Mouse (Mus musculus): ENCODE data around the gene Pax7.

The Pax7 gene

GRCm38 (mm10) chr4:139833036-139833634 lies at the start of gene Pax7:
Gene Pax7, minus strand, starts transcription at chr4:139833528.
- no peak for DNase-seq (ENCODE audit: low spot score)

DNA sequence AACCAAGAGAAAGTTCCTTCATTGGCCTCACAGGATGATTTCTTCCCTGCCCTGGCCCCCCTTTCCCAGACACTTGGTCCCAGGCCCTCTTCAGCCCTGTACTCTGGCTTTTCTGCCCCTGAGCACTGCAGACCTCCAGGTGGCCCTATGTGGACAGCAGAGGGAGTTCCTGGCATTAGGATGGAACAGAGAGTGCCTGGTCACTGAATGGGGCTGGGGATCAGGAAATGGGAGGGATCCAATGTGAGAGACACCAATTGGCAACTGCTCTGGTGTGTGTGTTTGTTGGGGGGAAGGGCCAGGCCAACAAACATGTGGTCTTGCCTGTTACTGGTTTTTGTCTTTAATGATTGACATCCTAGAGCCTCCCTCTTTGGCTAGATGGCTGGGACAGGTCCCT lies 48.5 kb upstream of the Pax7 start:
- DNase-seq (ENCODE audit: low spot score) = no peak

- no peak for DNase-seq (ENCODE audit: low spot score)
Measured at GRCm38 (mm10) chr4:139879324-139879723, 46.0 kb upstream of the Pax7 start.

- no peak for DNase-seq (ENCODE audit: low spot score)
Measured at GRCm38 (mm10) chr4:139878443-139878842, 45.1 kb upstream of the Pax7 start.

- DNase-seq (ENCODE audit: low spot score) = peak; percentile 66
Measured at GRCm38 (mm10) chr4:139877269-139877668, 43.9 kb upstream of the Pax7 start.

- peak; percentile 29 for DNase-seq (ENCODE audit: low spot score)
Measured at GRCm38 (mm10) chr4:139872595-139872994, 39.3 kb upstream of the Pax7 start.

DNA sequence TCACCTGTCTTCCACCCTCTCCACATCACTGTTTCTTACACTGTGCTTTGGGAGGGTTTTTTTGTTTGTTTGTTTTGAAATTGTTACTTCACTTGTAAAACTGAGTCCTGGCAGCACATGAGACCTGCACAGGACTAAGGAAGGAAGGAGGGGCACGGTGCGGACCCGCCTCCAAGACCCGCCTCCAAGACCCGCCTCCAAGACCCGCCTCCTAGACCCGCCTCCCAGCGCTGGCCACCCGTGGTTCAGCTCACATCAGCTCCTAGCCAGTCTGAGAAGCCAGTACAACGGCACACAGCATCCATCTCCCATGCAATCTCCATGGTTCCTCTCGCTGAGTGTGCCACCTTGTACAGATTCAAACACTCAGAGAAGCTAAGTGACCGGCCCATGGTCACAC lies 38.4 kb upstream of the Pax7 start:
- DNase-seq (ENCODE audit: low spot score) = no peak

DNA sequence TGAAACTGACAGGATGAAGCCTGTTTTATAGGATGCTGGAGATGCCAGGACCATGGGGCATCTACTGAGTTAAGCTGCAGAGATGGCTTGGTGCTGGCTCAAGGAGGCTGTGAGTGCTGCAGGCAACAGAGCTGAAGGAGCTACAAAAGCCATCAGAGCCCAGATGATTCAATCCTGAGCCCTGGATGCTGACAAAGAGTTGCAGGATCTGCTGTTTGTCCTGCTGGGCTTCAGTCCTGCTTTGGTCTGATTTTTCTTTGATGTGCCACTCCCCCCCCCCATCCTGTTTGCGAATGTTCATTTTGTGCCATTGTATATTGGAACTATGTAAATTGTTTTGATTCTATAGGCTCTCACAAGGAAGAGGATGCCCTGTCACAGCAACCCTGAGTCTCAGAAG lies 29.9 kb upstream of the Pax7 start:
- no peak for DNase-seq (ENCODE audit: low spot score)

GRCm38 (mm10) chr4:139858635-139859176 lies 25.4 kb upstream of the Pax7 start:
- peak; percentile 87 for DNase-seq (ENCODE audit: low spot score)

GRCm38 (mm10) chr4:139852219-139853035 lies 19.1 kb upstream of the Pax7 start:
- no peak for DNase-seq (ENCODE audit: low spot score)

GRCm38 (mm10) chr4:139851387-139851786 lies 18.1 kb upstream of the Pax7 start:
- no peak for DNase-seq (ENCODE audit: low spot score)

DNA sequence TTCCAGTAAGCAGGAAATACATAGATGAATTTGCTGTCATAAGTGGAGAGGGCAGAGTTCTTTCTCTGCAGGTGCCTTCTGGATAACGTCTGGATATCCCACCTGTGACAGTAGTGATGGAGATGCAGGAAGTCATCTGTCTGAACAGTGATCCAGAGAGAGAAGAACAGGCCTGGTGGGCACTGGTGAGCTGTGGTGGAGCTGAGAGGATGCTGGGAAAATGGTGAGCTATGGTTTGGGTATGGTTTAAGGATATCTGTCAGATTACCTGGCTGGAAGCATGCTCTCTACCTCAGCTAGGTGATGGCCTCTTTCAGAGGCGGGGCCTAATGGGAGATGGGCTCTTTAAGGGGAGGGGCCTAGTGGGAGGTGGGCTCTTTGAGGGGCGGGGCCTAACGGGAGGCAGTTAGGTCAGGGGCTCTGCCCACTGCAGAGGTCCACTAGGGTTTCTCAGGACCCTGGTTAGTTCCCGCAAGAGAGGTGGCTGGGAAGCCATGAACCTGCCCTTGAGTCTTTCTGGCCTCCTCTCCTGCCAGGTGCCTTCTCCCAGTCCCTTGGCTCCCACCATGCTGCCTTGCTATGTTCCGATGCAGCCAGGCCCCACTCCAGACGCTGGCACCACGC lies 17.3 kb upstream of the Pax7 start:
- no peak for DNase-seq (ENCODE audit: low spot score)

DNA sequence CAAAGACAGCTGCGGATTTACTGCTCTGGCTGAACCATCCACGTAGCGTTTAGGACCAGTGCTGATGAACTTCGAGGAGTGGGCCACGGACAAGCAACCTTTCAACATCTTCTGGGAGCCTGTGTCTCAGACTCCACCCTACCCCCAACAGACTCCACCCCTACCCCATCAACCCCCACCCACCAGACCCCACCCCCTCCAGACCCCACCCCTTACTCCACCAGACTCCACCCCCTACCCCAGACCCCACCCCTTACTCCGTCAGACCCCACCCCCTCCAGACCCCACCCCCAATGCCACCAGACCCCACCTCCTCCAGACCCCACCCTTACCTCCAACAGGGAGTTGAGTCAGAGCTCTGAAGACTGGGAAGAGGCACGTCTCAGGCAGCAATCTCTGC lies 10.1 kb upstream of the Pax7 start:
- no peak for DNase-seq (ENCODE audit: low spot score)

- DNase-seq (ENCODE audit: low spot score) = no peak
Measured at GRCm38 (mm10) chr4:139842919-139843318, 9.6 kb upstream of the Pax7 start.

- no peak for DNase-seq (ENCODE audit: low spot score)
Measured at GRCm38 (mm10) chr4:139840939-139841500, 7.7 kb upstream of the Pax7 start.

- no peak for DNase-seq (ENCODE audit: low spot score)
Measured at GRCm38 (mm10) chr4:139840442-139840841, 7.1 kb upstream of the Pax7 start.

DNA sequence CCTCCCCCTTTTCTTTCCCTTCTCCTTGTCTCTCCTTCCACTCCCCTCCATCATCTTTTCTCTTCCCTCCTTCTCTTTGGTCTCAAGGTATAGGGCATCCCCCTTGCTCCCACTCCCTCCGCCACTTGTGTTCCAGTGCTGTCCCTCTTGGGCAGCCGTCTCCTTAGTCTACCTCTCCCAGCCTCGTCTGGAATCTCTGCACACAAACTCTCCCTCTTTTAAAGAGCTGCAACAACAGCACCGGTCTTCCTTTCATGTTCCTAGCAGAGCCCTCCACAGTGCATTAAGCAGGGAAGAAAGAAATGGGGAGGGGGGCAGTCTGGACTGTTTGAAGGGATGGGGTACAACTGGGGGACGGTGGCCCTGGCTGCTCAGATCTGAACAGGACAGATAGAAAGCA lies 3.4 kb upstream of the Pax7 start:
- DNase-seq (ENCODE audit: low spot score) = no peak

DNA sequence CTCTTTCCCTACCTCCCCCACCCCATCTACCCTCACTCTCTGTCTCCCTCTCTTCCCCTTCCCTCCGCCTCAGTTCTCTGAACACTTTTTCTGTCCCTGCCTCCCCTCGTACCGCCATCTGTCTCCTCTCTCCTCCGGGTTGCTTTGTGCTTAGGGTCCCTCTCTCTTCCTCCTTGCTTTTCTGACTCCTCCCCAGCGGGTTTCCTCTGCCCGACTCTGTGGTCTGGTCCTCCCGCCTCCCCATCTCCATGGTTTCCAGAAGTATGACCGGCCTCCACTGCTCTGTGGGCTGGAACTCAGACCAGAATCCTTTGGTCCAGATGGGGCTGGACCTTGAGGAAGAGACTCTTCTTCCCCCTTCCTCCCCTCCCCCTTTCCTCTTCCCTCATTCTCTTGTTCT lies 2.9 kb upstream of the Pax7 start:
- no peak for DNase-seq (ENCODE audit: low spot score)

GRCm38 (mm10) chr4:139833817-139834401 lies 581 bp upstream of the Pax7 start:
- DNase-seq (ENCODE audit: low spot score) = no peak

DNA sequence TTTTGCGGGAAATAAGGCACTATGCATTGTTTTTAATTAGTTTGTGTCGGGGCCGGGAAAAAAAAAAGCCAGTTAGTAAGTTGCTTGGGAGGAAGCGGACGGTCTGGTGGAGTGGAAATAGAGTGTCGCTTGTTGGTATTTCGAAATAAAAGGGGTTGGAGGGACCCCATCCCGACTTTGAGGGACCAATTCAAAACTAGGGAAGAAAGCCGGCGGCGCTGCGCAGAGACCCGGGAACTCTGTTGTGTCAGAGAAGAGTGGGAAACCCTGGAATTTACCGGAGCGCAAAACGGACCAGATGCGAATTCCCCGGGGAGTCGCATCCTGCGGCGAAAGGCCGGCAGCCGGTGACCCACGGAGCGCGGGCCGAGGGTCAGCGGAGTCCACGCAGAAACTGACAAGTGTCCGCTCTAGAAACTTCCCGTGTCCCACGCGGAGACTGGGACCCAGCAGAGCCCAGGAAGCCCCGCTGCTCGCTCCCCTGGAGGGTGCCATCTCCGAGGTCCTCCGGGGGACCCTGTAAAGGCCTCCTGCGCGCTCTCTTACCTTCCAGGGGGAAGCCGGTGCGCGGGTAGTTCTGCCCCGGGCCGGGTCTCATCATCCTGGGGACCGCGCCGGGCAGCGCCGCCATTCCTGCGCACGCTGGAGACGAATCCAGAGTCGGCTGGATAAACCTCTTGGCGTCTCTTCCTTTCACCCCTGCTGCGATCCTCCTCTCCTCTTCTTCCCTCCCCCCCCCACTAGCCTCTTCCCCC lies 870 bp downstream of the Pax7 start:
- DNase-seq (ENCODE audit: low spot score) = no peak

DNA sequence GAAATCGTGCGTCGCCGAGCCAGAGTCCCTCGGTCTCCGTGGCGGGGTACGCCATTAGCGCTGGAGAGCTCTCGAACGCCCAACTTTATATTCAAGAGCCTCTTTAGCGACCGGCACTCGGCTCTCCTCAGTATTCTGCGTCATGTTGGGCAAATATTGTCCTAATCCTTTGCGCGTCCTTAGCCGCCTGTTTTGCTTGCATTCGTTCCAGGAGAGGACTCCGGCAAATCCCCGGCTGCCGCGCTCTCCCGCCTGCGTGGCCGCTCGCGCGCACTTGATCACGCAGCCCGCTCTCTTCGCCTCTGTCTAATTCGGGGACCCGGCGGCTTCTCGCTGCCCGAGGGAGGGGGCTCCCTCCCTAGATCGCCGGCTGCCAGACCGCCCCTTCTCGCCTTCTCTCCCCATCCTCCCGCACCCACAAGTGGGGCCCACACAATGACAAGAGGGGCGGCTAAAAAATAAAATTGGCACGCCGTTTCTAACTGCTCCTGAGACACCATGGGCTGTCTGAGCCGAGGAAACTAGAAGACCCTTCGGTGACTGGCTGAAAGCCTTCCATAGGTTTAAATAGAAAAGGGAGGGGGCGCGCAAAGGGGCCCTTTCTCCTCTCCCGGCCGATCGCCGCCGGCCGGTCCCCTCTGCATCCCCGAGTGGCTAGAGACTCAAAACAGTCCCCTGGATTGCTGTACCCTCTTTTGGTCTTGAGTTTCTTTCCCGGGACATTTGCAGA lies 1.7 kb downstream of the Pax7 start:
- no peak for DNase-seq (ENCODE audit: low spot score)

Data from urinary bladder, postnatal 25 days (tissue).